Mouse (Mus musculus): Measurements from ENCODE around the gene Krtap7-1.

The Krtap7-1 gene

DNA sequence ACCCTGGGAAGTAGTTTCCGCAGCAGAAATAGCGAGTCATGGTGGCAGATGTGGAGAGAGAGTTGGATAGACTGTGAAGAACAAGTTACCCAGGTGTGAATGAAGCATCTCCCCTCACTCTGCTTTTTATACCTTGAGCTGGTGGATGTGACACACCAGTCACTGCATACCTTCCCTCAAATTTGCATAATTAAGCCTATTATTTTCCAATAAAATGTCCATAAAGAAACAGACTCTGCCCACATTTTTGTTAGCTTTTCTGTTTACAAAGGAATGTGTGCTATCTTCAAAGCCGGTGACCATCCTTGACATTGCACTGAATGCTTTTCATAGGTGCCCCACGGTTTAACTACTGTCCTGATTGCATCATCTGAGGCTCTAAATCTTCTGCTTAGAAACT is at the start of gene Krtap7-1:
Krtap7-1 (minus strand) TSS at position 101 of the 400 bp plus-strand sequence.
- DNase-seq (ENCODE audit: low spot score) = no peak

DNA sequence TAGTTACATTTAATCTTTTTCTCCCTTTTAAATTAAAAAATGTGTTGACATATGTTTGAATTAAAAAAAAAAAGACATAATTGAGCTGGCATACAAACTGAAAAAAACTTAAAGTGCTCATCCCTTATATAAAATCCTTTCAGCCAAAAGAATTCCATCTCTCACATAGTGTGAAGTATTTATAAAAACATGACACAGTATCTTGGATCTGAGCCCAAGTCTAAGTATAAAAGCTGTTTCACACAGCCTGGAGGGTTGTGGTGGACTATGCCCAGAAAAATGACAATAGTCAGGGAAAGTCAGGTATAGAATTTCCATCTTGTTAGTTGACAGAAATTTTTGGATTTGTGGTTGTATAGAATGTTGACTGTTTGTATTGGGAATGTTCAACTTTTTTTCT is 42.2 kb upstream of the Krtap7-1 start:
- no peak for DNase-seq (ENCODE audit: low spot score)

DNA sequence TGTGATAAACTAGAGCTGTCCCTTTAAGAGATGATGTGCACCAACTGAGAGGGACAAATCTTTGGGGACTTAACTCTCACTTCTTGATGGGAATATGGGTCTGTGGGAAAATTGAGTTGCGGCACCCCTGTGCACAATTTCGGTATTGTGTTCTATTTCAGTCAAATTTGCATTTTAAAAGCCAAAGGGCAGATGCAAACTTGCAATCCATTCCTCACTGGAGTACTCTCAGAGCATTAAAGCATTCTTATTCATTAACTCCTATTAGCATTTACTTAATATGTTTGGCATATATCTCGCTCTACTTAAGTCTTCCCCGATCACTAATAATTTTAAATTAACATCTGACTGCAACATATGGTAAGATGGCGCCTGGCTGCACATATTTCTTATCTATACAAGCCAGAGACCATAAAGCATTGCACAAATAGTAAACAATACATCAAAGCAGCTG is 29.9 kb upstream of the Krtap7-1 start:
- no peak for DNase-seq (ENCODE audit: low spot score)

DNA sequence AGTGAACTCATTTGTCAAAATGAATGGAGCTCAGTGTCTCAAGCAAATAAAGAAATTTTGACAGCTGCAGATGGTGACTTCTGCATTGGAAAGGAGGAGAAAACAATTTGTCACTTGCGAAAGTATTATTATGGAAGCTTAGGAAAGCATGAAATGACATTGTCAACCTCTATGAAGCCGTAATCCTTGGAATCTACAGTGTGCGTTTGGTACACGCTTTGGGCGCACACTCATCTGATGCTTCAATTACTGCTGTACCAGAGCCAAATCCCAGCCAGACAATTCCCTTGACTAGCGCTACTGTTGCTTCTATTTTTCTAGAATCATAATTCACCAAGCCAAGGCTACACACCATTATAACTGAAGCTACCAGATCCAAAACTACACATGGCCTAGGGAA is 29.2 kb upstream of the Krtap7-1 start:
- DNase-seq (ENCODE audit: low spot score) = no peak

DNA sequence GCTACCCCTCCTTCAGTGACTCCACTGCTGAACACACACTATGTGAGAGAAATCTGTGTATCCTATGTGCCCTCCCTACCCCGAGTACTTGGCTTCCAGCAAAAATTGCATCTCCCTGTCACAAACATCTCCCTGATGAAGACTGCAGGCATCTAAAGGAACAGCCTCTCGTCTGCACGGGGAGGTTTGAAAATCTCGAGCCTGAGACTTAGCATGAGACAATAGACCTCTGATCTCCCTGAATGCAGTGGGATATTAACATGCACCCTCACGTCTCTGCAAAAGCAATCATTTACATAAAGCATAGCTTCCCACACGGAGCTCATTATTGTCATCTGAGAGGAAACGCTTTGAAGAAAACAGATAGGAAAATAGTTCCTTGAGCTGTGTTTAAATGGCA is 22.4 kb upstream of the Krtap7-1 start:
- no peak for DNase-seq (ENCODE audit: low spot score)

GRCm38 (mm10) chr16:89529846-89530245 is 21.7 kb upstream of the Krtap7-1 start:
- DNase-seq (ENCODE audit: low spot score) = no peak

- DNase-seq (ENCODE audit: low spot score) = no peak
Observed at GRCm38 (mm10) chr16:89528380-89528779, 20.3 kb upstream of the Krtap7-1 start.

GRCm38 (mm10) chr16:89520996-89521395 is 12.9 kb upstream of the Krtap7-1 start:
- no peak for DNase-seq (ENCODE audit: low spot score)

DNA sequence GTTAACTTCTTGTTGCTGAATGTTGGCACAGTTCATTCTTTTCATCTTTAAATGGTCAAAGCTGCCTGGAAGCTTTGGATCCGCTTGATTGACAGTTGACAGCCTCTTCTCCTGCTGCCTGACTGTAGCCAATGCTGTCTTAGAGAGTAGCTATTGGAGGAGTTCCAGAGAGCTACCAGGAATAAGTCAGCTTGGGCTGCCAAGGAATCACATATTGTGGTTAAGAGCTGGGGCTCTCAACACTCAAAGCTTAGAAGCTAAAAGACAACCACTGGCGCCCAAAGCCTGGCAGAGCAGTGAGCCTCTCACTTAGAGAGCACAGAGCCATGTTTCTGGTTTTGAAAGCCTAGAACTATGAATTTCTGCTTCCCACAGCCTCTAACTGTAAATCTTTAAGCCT is 12.4 kb upstream of the Krtap7-1 start:
- DNase-seq (ENCODE audit: low spot score) = no peak

DNA sequence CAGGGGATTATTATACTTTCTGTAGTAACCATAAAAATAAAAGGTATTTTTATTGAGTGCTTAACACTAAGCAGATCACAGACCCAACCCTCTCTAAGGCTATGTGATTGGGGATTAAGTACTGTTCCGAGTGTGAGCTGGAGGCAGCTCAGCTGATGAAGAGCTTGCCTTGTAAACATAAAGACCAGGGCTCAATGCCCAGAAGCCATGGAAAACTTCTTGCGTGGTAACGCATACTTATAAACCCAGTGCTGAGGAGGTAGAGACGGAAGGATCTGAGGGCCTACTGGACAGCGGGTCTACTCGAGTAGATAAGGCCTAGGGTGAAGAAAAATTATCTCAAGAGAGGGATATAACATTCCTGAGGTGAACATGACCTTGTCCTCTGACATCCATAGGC is 12.0 kb upstream of the Krtap7-1 start:
- DNase-seq (ENCODE audit: low spot score) = no peak

- DNase-seq (ENCODE audit: low spot score) = peak; percentile 7
Observed at GRCm38 (mm10) chr16:89517635-89518034, 9.5 kb upstream of the Krtap7-1 start.

DNA sequence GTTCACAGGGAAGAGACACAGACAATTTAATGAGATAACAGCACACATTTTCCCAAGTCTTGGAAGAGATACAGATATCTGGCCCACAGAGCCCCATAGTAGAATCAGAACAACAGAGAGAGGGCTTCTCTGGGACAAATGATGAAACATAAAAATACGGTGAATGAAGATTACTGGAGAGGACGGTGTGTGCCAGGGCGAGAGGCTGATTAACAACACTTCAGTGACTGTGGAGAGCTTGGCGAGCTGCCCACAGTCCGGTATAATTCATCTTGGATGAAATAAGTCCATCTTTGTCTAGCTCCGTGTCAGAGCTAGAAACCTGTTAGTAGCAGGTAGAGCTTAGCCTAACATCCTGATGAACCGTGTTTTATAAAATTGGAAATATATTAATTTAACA is 5.3 kb upstream of the Krtap7-1 start:
- no peak for DNase-seq (ENCODE audit: low spot score)

DNA sequence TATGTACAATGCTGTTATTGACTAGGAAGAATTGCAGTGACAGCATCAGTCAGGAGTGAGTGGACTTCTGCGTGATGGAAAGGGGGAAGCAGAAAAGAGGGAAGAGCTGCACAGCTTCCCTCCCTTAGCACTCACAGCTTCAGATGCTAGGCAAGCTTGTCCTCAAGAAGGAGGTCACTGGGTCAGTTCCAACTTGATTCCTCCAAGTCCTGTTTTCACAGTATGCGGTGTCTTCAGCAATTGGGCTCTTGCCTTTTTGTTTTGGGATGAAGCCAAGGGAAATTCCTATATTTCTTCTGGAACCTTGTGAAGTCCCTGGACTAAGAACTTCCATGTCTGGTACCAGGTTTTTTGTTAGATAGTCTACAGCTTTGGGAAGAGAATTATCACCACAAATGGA is 4.6 kb downstream of the Krtap7-1 start:
- DNase-seq (ENCODE audit: low spot score) = no peak

DNA sequence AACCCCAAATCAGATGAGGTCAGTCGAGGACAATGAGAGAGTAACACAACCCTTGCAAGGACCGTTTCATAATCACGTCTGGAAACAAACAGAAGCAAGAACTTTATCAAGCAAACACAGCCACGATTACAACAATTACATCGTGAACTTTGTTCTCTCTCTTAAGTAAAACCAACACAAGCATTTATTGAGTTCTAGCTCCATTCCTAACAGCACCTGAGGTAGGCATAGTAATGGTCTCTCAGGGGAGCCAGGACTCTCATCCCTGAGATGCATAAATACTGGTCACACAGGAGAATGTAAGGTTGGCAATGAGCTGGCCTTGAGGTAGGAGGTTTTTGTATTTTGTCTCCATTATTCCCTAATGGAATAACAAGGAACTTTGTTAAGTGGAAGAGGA is 6.3 kb downstream of the Krtap7-1 start:
- DNase-seq (ENCODE audit: low spot score) = no peak

GRCm38 (mm10) chr16:89497002-89497401 is 11.1 kb downstream of the Krtap7-1 start:
- no peak for DNase-seq (ENCODE audit: low spot score)

GRCm38 (mm10) chr16:89495394-89496153 is 12.5 kb downstream of the Krtap7-1 start:
- DNase-seq (ENCODE audit: low spot score) = no peak

DNA sequence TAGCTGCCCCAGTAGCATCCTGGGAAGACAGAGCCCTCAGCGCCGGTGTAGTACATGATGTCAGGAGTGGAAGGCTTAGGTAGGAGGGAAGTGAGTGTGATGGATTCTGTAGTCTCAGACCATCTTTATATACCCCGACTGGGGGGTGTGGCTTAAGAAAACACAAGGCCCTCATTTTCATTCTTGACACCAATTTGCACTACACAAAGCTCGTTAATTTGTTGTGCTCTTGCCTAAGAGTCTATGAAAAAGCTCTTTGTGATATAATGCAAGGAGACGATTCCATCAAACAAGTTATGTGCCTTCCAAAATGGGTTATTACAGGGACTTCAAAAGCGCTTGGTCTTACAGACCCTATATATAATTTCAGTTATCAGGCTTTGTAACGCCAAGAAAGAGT is 20.3 kb downstream of the Krtap7-1 start, which contains the start of gene Krtap8-1:
Krtap8-1 (minus strand) TSS at position 101 of the 400 bp plus-strand sequence.
- DNase-seq (ENCODE audit: low spot score) = no peak

- no peak for DNase-seq (ENCODE audit: low spot score)
Observed at GRCm38 (mm10) chr16:89477679-89478314, 30.3 kb downstream of the Krtap7-1 start.

GRCm38 (mm10) chr16:89461189-89461588 is 46.9 kb downstream of the Krtap7-1 start:
- no peak for DNase-seq (ENCODE audit: low spot score)
